Mouse (Mus musculus) forebrain, embryonic 12.5 days (tissue): ENCODE measurements around the gene Kcnk4. TPM values are rescaled to one million over a fixed set of nuclear protein-coding genes. Genes with fewer than 3 reads are reported as not detected.

Experiments used
- ATAC-seq: fragments of 200-750 bp; cut with Nextera tagmentation; 2 replicates; pipeline ENCODE4 v1.8.0; 2017; ENCODE audit warnings: moderate TSS enrichment; ENCODE audit not compliant: low FRiP score
- H3K27ac ChIP-seq: fragments of 300-500 bp; sonication (generic); 2 replicates; pipeline ENCODE4 v1.5.1; 2016; ENCODE audit warnings: mild to moderate bottlenecking
- H3K27me3 ChIP-seq: fragments of 300-500 bp; sonication (generic); 2 replicates; pipeline ENCODE4 v1.6.1; 2016; ENCODE audit warnings: mild to moderate bottlenecking
- H3K36me3 ChIP-seq: fragments of 300-500 bp; sonication (generic); replicated peaks from 2 replicates; pipeline ENCODE4 v1.6.1; 2016; ENCODE audit warnings: mild to moderate bottlenecking
- H3K4me1 ChIP-seq: fragments of 300-500 bp; sonication (generic); 2 replicates; pipeline ENCODE4 v1.6.1; 2016
- H3K4me2 ChIP-seq: fragments of 300-500 bp; sonication (generic); 2 replicates; pipeline ENCODE4 v1.6.1; 2016; ENCODE audit warnings: mild to moderate bottlenecking, moderate library complexity
- H3K4me3 ChIP-seq: fragments of 300-500 bp; sonication (generic); replicated peaks from 2 replicates; pipeline ENCODE4 v1.5.1; 2016; ENCODE audit warnings: mild to moderate bottlenecking
- H3K9ac ChIP-seq: fragments of 300-500 bp; sonication (generic); 2 replicates; pipeline ENCODE4 v1.6.1; 2016; ENCODE audit warnings: mild to moderate bottlenecking
- H3K9me3 ChIP-seq: fragments of 300-500 bp; sonication (generic); 2 replicates; pipeline ENCODE4 v1.6.1; 2016
- WGBS: fragments of 180-500 bp; shearing (Covaris S2); methylation state at CpG from one replicate; pipeline ENCODE4 v1.1.7; 2016; 5-methylcytosine and 5-hydroxymethylcytosine counted together
- polyA plus RNA-seq: library from polyadenylated mRNA; unstranded; fragments of >200 nt; fragmentation: Nextera tagmentation; extraction: Ambion mirVana; gene quantifications from 2 replicates; pipeline ENCODE4 v1.2.1, GENCODE M21; 2016

Kcnk4 gene
- polyA plus RNA-seq, 1 experiment from 2014 or later: not detected

GRCm38 (mm10) chr19:6954046-6954445 lies 19.7 kb upstream of the Kcnk4 start:
- no peaks in the 10 kb centered on the region for H3K27me3 ChIP-seq
- H3K4me3 ChIP-seq: no peak overlapping the region
- ATAC-seq: no peak
- H3K9ac ChIP-seq: no peak overlapping the region
- H3K4me2 ChIP-seq: no peak overlapping the region
- H3K36me3 ChIP-seq: peaks cover 26% of the 10 kb centered on the region
- H3K9me3 ChIP-seq: no peaks in the 10 kb centered on the region
- 54% methylated on average over 9 of the region's 9 CpGs for WGBS
- peaks cover 18% of the 10 kb centered on the region for H3K4me1 ChIP-seq
- H3K27ac ChIP-seq: no peak overlapping the region

GRCm38 (mm10) chr19:6952712-6953037 lies 18.4 kb upstream of the Kcnk4 start:
- H3K9ac ChIP-seq: peak overlapping the region; percentile 77
- no peak for ATAC-seq
- no peaks in the 10 kb centered on the region for H3K27me3 ChIP-seq
- peaks cover 18% of the 10 kb centered on the region for H3K4me1 ChIP-seq
- H3K4me2 ChIP-seq: peak overlapping the region; percentile 98
- H3K9me3 ChIP-seq: no peaks in the 10 kb centered on the region
- H3K36me3 ChIP-seq: peaks cover 19% of the 10 kb centered on the region
- peak overlapping the region; percentile 60 for H3K4me3 ChIP-seq
- peak overlapping the region; percentile 10; the same call in 1 of the 2 replicates for H3K27ac ChIP-seq
- WGBS: 40% methylated on average over 3 of the region's 3 CpGs

- Histone ChIP-seq H3K4me2 (peak overlapping the region; percentile 98), H3K4me1 (peaks cover 18% of the 10 kb centered on the region), H3K9ac (peak overlapping the region; percentile 77), H3K9me3 (no peaks in the 10 kb centered on the region), H3K27me3 (no peaks in the 10 kb centered on the region), H3K36me3 (peaks cover 20% of the 10 kb centered on the region), H3K4me3 (peak overlapping the region; percentile 60), H3K27ac (peak overlapping the region; percentile 98)
- 2% methylated on average over 31 of the region's 31 CpGs for WGBS
- peak; percentile 47 for ATAC-seq
Observed at GRCm38 (mm10) chr19:6951994-6952711, 17.8 kb upstream of the Kcnk4 start.

- peak overlapping the region; percentile 98 for H3K4me2 ChIP-seq
- H3K9ac ChIP-seq: peak overlapping the region; percentile 77
- H3K36me3 ChIP-seq: peaks cover 22% of the 10 kb centered on the region
- peak; percentile 82 for ATAC-seq
- no peaks in the 10 kb centered on the region for H3K9me3 ChIP-seq
- H3K4me1 ChIP-seq: peaks cover 18% of the 10 kb centered on the region
- H3K4me3 ChIP-seq: peak overlapping the region; percentile 60
- H3K27ac ChIP-seq: peak overlapping the region; percentile 98
- under 1% methylated on average over 35 of the region's 35 CpGs for WGBS
- no peaks in the 10 kb centered on the region for H3K27me3 ChIP-seq
Observed at GRCm38 (mm10) chr19:6951381-6951968, 17.2 kb upstream of the Kcnk4 start.

- peak overlapping the region; percentile 77 for H3K9ac ChIP-seq
- peak; percentile 68 for ATAC-seq
- H3K4me2 ChIP-seq: peak overlapping the region; percentile 98
- no peaks in the 10 kb centered on the region for H3K27me3 ChIP-seq
- H3K9me3 ChIP-seq: no peaks in the 10 kb centered on the region
- H3K27ac ChIP-seq: peak overlapping the region; percentile 98
- H3K4me1 ChIP-seq: peaks cover 18% of the 10 kb centered on the region
- peak overlapping the region; percentile 60 for H3K4me3 ChIP-seq
- H3K36me3 ChIP-seq: peaks cover 21% of the 10 kb centered on the region
- WGBS: 0% methylated on average over 28 of the region's 28 CpGs
Observed at GRCm38 (mm10) chr19:6950613-6951153, 16.4 kb upstream of the Kcnk4 start.

- Histone ChIP-seq H3K4me2 (peak overlapping the region; percentile 98), H3K27me3 (no peaks in the 10 kb centered on the region), H3K4me1 (peaks cover 18% of the 10 kb centered on the region), H3K9me3 (no peaks in the 10 kb centered on the region), H3K4me3 (peak overlapping the region; percentile 60), H3K36me3 (peaks cover 19% of the 10 kb centered on the region), H3K27ac (peak overlapping the region; percentile 98; the same call in 1 of the 2 replicates), H3K9ac (peak overlapping the region; percentile 77)
- 56% methylated on average over 5 of the region's 5 CpGs for WGBS
- no peak for ATAC-seq
Observed at GRCm38 (mm10) chr19:6949951-6950350, 15.6 kb upstream of the Kcnk4 start.

GRCm38 (mm10) chr19:6949532-6949931 lies 15.2 kb upstream of the Kcnk4 start:
- H3K9me3 ChIP-seq: no peaks in the 10 kb centered on the region
- no peak overlapping the region for H3K27ac ChIP-seq
- WGBS: 88% methylated on average over 5 of the region's 5 CpGs
- 0 out of 2 replicates have a peak, but pooled peaks cover 16% of the 10 kb centered on the region for H3K36me3 ChIP-seq
- 0 out of 2 replicates have a peak overlapping the region, but pooled peaks have one; percentile 60 for H3K4me3 ChIP-seq
- 0 out of 2 replicates have a peak overlapping the region, but pooled peaks have one; percentile 98 for H3K4me2 ChIP-seq
- no peak overlapping the region for H3K9ac ChIP-seq
- peaks cover 18% of the 10 kb centered on the region for H3K4me1 ChIP-seq
- no peak for ATAC-seq
- H3K27me3 ChIP-seq: no peaks in the 10 kb centered on the region

GRCm38 (mm10) chr19:6948186-6948585 lies 13.9 kb upstream of the Kcnk4 start:
- no peak overlapping the region for H3K9ac ChIP-seq
- no peak overlapping the region for H3K27ac ChIP-seq
- WGBS: 82% methylated on average over 4 of the region's 4 CpGs
- no peak for ATAC-seq
- H3K36me3 ChIP-seq: 0 out of 2 replicates have a peak, but pooled peaks cover 11% of the 10 kb centered on the region
- peaks cover 18% of the 10 kb centered on the region for H3K4me1 ChIP-seq
- no peaks in the 10 kb centered on the region for H3K9me3 ChIP-seq
- H3K4me2 ChIP-seq: no peak overlapping the region
- no peak overlapping the region for H3K4me3 ChIP-seq
- H3K27me3 ChIP-seq: no peaks in the 10 kb centered on the region

GRCm38 (mm10) chr19:6947742-6948141 lies 13.4 kb upstream of the Kcnk4 start:
- Histone ChIP-seq H3K9ac (no peak overlapping the region), H3K4me3 (no peak overlapping the region), H3K27me3 (no peaks in the 10 kb centered on the region), H3K4me1 (peaks cover 19% of the 10 kb centered on the region), H3K9me3 (no peaks in the 10 kb centered on the region), H3K27ac (no peak overlapping the region), H3K4me2 (no peak overlapping the region), H3K36me3 (0 out of 2 replicates have a peak, but pooled peaks cover 11% of the 10 kb centered on the region)
- WGBS: 69% methylated on average over 4 of the region's 4 CpGs
- ATAC-seq: no peak

GRCm38 (mm10) chr19:6943709-6944108 lies 9.4 kb upstream of the Kcnk4 start:
- no peak overlapping the region for H3K27ac ChIP-seq
- H3K4me1 ChIP-seq: peaks cover 32% of the 10 kb centered on the region
- H3K27me3 ChIP-seq: no peaks in the 10 kb centered on the region
- H3K4me2 ChIP-seq: no peak overlapping the region
- no peak overlapping the region for H3K9ac ChIP-seq
- H3K36me3 ChIP-seq: 0 out of 2 replicates have a peak, but pooled peaks cover 11% of the 10 kb centered on the region
- no peak for ATAC-seq
- H3K4me3 ChIP-seq: no peak overlapping the region
- WGBS: 95% methylated on average over 6 of the region's 6 CpGs
- no peaks in the 10 kb centered on the region for H3K9me3 ChIP-seq

GRCm38 (mm10) chr19:6942764-6943163 lies 8.4 kb upstream of the Kcnk4 start:
- 24% methylated on average over 5 of the region's 5 CpGs for WGBS
- 0 out of 2 replicates have a peak, but pooled peaks cover 11% of the 10 kb centered on the region for H3K36me3 ChIP-seq
- H3K9ac ChIP-seq: peak overlapping the region; percentile 91
- H3K9me3 ChIP-seq: no peaks in the 10 kb centered on the region
- peak overlapping the region; percentile 99 for H3K4me2 ChIP-seq
- no peaks in the 10 kb centered on the region for H3K27me3 ChIP-seq
- peak; percentile 1; the same call in 1 of the 2 replicates for ATAC-seq
- H3K4me1 ChIP-seq: peaks cover 32% of the 10 kb centered on the region
- peak overlapping the region; percentile 83 for H3K4me3 ChIP-seq
- H3K27ac ChIP-seq: peak overlapping the region; percentile 95

- Histone ChIP-seq H3K9me3 (no peaks in the 10 kb centered on the region), H3K4me2 (peak within 1 kb of the TSS; percentile 99), H3K27ac (peak within 1 kb of the TSS; percentile 95), H3K9ac (peak within 1 kb of the TSS; percentile 91), H3K4me1 (peaks cover 32% of the 10 kb centered on the region), H3K4me3 (peak within 1 kb of the TSS; percentile 83), H3K36me3 (0 out of 2 replicates have a peak, but pooled peaks cover 11% of the 10 kb centered on the region), H3K27me3 (no peaks in the 10 kb centered on the region)
- WGBS: under 1% methylated on average over 27 of the region's 27 CpGs
- ATAC-seq: peak; percentile 85
Observed at GRCm38 (mm10) chr19:6942249-6942691, 8.0 kb upstream of the Kcnk4 start, which contains the start of gene Gpr137. Gene Gpr137, minus strand, starts transcription at chr19:6942480.
